Mouse (Mus musculus): ENCODE measurements at regions not wholly inside any gene's neighbourhood (a gene's known extent, or its start where the extent isn't known, plus 50 kb on each side); places are given as distances from the start of the nearest gene placed in this dataset.
A peak's percentile ranks its signal among the peaks of the same experiment; 100 is the strongest.

- no peak for DNase-seq (ENCODE audit: low read depth, low spot score)
These were observed 68.1 kb upstream of the Ppm1j start for GRCm38 (mm10) chr3:104712711-104713110.

GRCm38 (mm10) chr3:104713836-104714631, 66.8 kb upstream of the Ppm1j start:
- DNase-seq (ENCODE audit: low read depth, low spot score) = peak; percentile 85

- peak; percentile 94 for DNase-seq (ENCODE audit: low read depth, low spot score)
These were observed 66.1 kb upstream of the Ppm1j start for GRCm38 (mm10) chr3:104714679-104715326.

Measured in ES-CJ7 (cell line).